Mouse (Mus musculus) stomach, postnatal 0 days (tissue): ENCODE data around the gene Evi5. TPM values are rescaled to one million over a fixed set of nuclear protein-coding genes. Genes with fewer than 3 reads are reported as not detected.

ENCODE experiments used
- ATAC-seq: fragments of 200-750 bp; cut with Nextera tagmentation; 2 replicates; pipeline ENCODE4 v1.8.0; 2017; ENCODE audit not compliant: low FRiP score, low TSS enrichment
- DNase-seq: peaks from one replicate; pipeline ENCODE4 v3.0.0-alpha.2; 2016; ENCODE audit warnings: low spot score
- H3K27ac ChIP-seq: fragments of 300-500 bp; sonication (generic); replicated peaks from 2 replicates; pipeline ENCODE4 v1.5.1; 2014; ENCODE audit warnings: mild to moderate bottlenecking, control low read depth
- H3K27me3 ChIP-seq: fragments of 300-500 bp; sonication (generic); 2 replicates; pipeline ENCODE4 v1.6.1; 2014; ENCODE audit warnings: low read length; ENCODE audit not compliant: control insufficient read depth, insufficient read depth
- H3K36me3 ChIP-seq: fragments of 300-500 bp; sonication (generic); 2 replicates; pipeline ENCODE4 v1.6.1; 2014; ENCODE audit warnings: low read length, mixed read lengths; ENCODE audit not compliant: control insufficient read depth, insufficient read depth
- H3K4me1 ChIP-seq: fragments of 300-500 bp; sonication (generic); replicated peaks from 2 replicates; pipeline ENCODE4 v1.6.1; 2014; ENCODE audit warnings: antibody characterized with exemption; ENCODE audit not compliant: control insufficient read depth, insufficient read depth
- H3K4me2 ChIP-seq: fragments of 300-500 bp; sonication (generic); replicated peaks from 2 replicates; pipeline ENCODE4 v1.6.1; 2014; ENCODE audit warnings: low read depth, mild to moderate bottlenecking, control low read depth, moderate library complexity
- H3K4me3 ChIP-seq: fragments of 300-500 bp; sonication (generic); 2 replicates; pipeline ENCODE4 v1.5.1; 2014; ENCODE audit warnings: low read depth, low read length, control low read depth
- H3K9ac ChIP-seq: fragments of 300-500 bp; sonication (generic); 2 replicates; pipeline ENCODE4 v1.6.1; 2014; ENCODE audit warnings: mild to moderate bottlenecking, low read length, control low read depth, mixed read lengths
- H3K9me3 ChIP-seq: fragments of 300-500 bp; sonication (generic); 2 replicates; pipeline ENCODE4 v1.6.1; 2016; ENCODE audit warnings: low read length; ENCODE audit not compliant: control insufficient read depth
- CTCF ChIP-seq: IDR thresholded peaks from 2 replicates; pipeline ENCODE4 v1.5.1; 2016; ENCODE audit warnings: antibody characterized with exemption, low read depth, mild to moderate bottlenecking, moderate library complexity
- EP300 ChIP-seq: optimal IDR thresholded peaks from 2 replicates; pipeline ENCODE3; 2016; ENCODE audit warnings: antibody characterized with exemption
- WGBS: fragments of 180-500 bp; shearing (Covaris S2); extraction: QIAGEN DNeasy Blood & Tissue Kit; methylation state at CpG from one replicate; pipeline ENCODE4 v1.1.7; 2014; 5-methylcytosine and 5-hydroxymethylcytosine counted together
- polyA plus RNA-seq: library from polyadenylated mRNA; unstranded; fragments of >200 nt; fragmentation: Nextera tagmentation; extraction: Ambion mirVana; gene quantifications from 2 replicates; pipeline ENCODE4 v1.2.1, GENCODE M21; 2015

Evi5 gene
- 39.5 and 39.7 TPM in 2 replicates for polyA plus RNA-seq

GRCm38 (mm10) chr5:107874561-107875260 is at the start of gene Evi5:
Gene Evi5 (minus strand): TSS chr5:107875107.
- Histone ChIP-seq H3K36me3 (no peaks in the 10 kb centered on the region), H3K9ac (no peak within 1 kb of the TSS), H3K4me2 (0 out of 2 replicates have a peak within 1 kb of the TSS, but pooled peaks have one; percentile 5), H3K4me3 (no peak within 1 kb of the TSS), H3K27me3 (no peaks in the 10 kb centered on the region), H3K4me1 (no peaks in the 10 kb centered on the region), H3K27ac (peak within 1 kb of the TSS; percentile 14; the same call in 1 of the 2 replicates), H3K9me3 (no peaks in the 10 kb centered on the region)
- peak; percentile 82; the same call in 1 of the 2 replicates for ATAC-seq
- TF ChIP-seq EP300 (no peak), CTCF (no peak)
- 19% methylated on average over 4 of the region's 4 CpGs for WGBS
- DNase-seq, result peak; percentile 29

- no peak overlapping the region for H3K4me2 ChIP-seq
- DNase-seq, result no peak
- 76% methylated on average over 8 of the region's 8 CpGs for WGBS
Measured at GRCm38 (mm10) chr5:107924564-107924963, 49.7 kb upstream of the Evi5 start.

DNA sequence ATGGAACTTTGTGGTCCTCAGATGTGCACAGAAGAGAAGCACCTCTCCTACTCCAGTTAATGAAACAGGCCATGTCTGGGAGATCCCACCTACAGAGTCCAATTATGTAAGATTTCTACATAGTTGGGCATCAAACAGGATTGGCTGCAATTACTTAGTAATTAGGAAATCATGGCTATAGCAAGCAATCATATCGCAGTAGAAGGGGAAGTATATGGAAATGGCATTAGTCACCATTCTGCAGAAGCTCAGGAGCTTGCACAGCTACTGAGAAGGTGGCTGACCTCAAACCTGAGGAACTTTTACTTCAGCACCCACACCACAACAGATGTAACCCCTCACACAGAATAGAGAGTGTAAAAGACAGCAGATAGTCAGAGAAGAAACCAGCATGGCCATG is 47.9 kb upstream of the Evi5 start:
- H3K9ac ChIP-seq, result no peak overlapping the region
- WGBS, result 82% methylated on average over 1 of the region's 1 CpGs
- no peak overlapping the region for H3K4me3 ChIP-seq
- DNase-seq (no peak), ATAC-seq (no peak)
- H3K4me2 ChIP-seq, result no peak overlapping the region
- TF ChIP-seq EP300 (no peak), CTCF (no peak)
- no peaks in the 10 kb centered on the region for H3K27me3 ChIP-seq
- H3K27ac ChIP-seq, result no peak overlapping the region
- no peaks in the 10 kb centered on the region for H3K9me3 ChIP-seq
- H3K36me3 ChIP-seq, result no peaks in the 10 kb centered on the region
- no peaks in the 10 kb centered on the region for H3K4me1 ChIP-seq

More at GRCm38 (mm10) chr5:107924564-107924963, 49.7 kb upstream of the Evi5 start:
- H3K9me3 ChIP-seq, result no peaks in the 10 kb centered on the region
- H3K27me3 ChIP-seq, result no peaks in the 10 kb centered on the region
- no peak overlapping the region for H3K9ac ChIP-seq
- no peak for ATAC-seq
- H3K27ac ChIP-seq, result no peak overlapping the region
- H3K4me1 ChIP-seq, result no peaks in the 10 kb centered on the region
- no peak overlapping the region for H3K4me3 ChIP-seq
- no peaks in the 10 kb centered on the region for H3K36me3 ChIP-seq
- no peak for TF ChIP-seq CTCF
- no peak for TF ChIP-seq EP300

DNA sequence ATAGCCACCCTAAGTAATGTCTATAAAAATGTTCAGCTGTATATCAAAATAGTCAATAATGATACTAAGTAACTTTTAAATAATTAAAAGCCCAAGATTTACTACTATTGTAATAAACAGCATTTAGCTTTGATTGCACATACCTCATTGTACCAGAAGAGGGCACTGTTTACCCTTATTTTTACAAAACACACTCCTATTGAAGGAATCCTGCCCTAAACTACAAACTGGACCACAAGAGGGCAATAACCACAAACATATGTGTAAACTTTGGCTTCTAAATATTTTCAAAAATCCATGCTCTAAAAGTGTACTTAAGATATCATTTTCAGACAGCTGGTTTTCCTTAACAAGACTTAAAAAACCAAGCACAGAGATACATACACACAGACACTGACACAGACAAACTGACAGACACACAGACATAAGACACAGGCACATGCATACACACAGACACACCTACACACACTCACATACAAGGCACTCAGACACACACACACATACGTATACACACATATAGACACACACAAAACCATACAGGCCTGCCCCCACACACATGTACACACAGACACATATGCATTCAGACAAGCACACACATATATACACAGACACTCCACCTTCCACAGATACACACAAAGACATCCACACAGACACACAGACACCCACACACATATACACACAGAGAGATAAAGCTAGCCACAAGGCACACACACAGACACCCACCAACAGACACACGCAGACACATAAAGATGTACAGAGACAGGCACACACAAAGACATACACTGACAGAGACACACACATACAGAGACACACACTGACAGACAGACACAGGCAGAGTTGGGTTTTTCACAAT is 46.7 kb upstream of the Evi5 start:
- Histone ChIP-seq H3K9ac (no peak overlapping the region), H3K27me3 (no peaks in the 10 kb centered on the region), H3K36me3 (no peaks in the 10 kb centered on the region), H3K27ac (no peak overlapping the region), H3K4me3 (no peak overlapping the region), H3K4me1 (no peaks in the 10 kb centered on the region), H3K4me2 (no peak overlapping the region), H3K9me3 (no peaks in the 10 kb centered on the region)
- ATAC-seq (peak; percentile 71), DNase-seq (no peak)
- 80% methylated on average over 2 of the region's 2 CpGs for WGBS
- TF ChIP-seq EP300, result no peak
- peak; percentile 97 for TF ChIP-seq CTCF

DNA sequence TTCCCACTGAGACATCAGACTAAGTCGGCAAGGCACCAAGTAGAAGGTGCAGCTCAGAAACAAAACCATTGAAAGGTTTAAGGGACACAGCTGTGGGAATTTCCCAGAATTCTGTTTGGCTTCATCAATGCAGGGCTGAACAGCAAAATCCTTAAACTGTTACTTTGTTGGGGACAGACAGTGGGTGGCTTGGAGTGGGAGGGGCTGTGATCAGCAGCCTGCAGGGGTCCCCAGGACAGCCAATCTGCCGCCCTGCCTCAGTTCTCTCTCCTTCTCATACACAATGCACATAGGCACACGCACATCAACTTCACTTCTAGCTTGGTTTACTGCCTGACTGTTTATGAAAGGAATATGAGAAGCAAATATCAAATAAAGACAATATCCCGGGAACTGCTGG is 40.4 kb upstream of the Evi5 start:
- Histone ChIP-seq H3K4me3 (no peak overlapping the region), H3K4me1 (no peaks in the 10 kb centered on the region), H3K36me3 (no peaks in the 10 kb centered on the region), H3K4me2 (no peak overlapping the region), H3K9me3 (no peaks in the 10 kb centered on the region), H3K27ac (no peak overlapping the region), H3K27me3 (no peaks in the 10 kb centered on the region), H3K9ac (no peak overlapping the region)
- WGBS, result 53% methylated on average over 4 of the region's 4 CpGs
- no peak for DNase-seq
- no peak for ATAC-seq
- TF ChIP-seq CTCF (no peak), EP300 (no peak)
